Mouse (Mus musculus): ENCODE data around the gene Ipcef1. TPM values are rescaled to one million over a fixed set of nuclear protein-coding genes. Genes with fewer than 3 reads are reported as not detected.
"Not testable (repeated sequence)": the region's sequence is repeated elsewhere in the genome, so short reads cannot be mapped to it uniquely, and the experiment has no call there.

Ipcef1 gene
- total RNA-seq, 2 experiments from 2014 or later: 16.2 to 19.1 TPM

DNA sequence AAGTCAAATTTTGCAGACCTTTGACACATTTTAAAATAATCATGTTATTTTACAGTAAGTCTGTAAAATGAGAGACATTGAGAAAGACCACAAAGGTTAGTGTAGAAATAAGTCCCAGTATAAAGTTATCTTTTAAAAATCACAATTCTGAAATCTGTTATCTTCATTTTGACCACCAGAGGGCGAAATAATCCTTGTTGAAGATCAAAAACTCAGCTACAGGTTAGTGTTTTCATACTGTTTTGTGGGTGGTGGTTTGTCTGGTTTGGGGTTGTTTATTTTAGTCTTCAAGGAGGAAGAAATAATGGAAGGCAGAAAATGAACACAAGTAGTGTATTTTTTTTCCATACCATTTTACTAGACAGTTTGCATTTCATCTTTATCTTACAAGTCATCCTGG, 166.8 kb downstream of the Ipcef1 start:
- DNase-seq: no peak

DNA sequence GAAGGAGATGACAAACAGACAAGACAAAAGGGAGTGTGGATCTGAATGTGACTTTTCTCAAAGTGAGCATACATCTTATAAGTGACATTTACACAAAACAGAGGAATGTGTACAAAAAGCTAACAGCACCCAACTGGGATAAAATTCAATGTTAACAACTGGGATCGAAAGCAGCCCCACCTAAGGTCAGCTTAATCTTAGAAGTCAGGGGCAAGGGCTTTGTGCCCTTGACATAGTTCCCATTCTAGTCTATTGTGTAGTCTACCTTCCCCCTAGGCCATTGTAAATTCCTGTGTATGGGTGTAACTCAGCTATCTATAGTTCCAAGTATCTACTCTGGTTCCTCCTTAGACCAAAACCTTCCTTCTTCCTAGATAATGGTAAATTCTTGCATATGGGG, 170.2 kb downstream of the Ipcef1 start:
- DNase-seq: not testable (repeated sequence)

DNA sequence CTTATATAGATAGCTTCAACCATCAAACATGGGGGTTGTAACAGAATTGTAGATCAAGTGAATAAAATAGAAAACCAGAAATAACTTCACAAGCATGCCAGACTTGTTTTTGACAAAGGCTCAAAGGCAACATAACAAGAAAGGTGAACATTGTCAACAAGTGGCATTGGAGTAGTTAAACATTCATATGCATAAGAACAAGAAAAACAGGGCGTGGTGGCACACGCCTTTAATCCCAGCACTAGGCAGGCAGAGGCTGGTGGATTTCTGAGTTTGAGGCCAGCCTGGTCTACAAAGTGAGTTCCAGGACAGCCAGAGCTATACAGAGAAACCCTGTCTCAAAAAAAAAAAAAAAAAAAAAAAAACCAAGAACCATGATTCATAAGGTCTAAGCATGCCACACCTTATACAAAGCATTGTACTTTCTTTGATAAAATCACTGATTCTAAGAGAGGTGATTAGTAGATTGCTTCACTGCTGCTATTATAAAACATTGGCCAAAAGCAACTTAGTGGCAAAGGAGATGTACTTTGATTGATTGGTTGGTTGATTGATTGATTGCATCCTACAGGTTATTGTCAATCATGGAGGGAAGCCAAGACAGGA, 173.9 kb downstream of the Ipcef1 start:
- DNase-seq: no peak

DNA sequence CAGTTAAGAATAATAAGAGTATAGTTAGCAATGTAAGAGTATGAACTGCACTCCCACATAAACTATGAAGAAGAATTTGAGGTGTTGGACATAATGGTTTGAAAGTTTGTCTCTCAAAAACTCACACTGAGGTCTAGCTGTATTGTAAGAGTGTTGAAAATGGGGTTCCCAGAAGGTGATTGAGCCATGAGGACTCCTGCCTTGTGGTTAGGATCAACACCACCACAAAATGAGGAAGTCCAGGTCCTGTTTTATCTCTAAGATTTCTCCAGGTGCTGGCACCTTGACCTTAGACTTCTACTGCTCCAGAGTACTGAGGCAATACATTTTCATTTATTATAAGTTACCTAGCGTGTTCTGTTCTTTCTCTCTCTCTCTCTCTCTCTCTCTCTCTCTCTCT, 178.4 kb downstream of the Ipcef1 start:
- no peak for DNase-seq

DNA sequence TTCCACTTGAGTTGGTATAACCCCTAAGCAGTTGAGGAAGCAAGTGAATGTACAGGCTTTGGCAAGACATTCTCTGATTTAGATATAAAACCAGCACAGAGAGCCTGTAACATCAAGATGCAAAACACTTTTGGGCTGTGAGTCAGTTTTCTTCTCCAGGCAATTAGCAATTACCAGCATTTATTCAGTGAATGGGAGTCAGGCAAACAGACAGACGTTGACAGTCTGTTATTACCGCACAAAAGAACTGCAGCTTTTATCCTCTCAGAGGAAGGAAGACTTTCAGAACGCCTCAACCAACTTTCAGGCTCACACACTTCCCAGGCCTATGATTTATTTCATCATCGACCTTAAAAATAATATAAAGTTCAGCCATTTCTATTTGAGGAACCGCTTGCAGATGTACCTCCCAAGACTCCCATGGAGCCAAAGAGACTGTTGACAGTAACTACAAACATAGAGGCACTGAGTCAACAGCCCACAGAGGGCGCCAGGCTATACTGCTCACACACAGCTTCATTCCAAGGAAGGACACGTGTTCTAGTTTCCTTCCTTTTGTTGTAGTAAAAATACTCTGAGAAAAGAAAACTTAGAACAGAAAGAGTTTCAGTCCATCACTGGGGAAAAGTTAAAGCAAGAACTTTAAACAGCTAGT, 180.7 kb downstream of the Ipcef1 start:
- DNase-seq: no peak

DNA sequence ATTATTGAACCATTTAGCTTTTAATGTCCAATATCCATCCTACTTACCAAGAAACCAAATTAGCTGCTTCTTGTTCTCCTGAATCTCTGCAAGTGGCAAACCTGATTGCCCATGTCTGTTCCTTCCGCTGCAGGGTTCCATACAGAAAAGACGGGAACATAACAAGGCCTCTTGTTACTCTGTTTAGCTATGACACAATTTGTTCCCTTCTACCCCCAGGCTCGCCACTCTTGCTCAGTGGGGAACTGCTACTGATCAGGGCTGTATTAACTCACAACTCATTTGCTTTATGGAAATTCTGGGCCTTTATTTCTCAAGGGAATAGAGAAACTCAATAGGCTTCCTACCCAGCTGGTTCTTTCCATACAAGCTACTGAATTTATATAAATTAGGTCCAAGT, 196.5 kb downstream of the Ipcef1 start:
- no peak for DNase-seq

DNA sequence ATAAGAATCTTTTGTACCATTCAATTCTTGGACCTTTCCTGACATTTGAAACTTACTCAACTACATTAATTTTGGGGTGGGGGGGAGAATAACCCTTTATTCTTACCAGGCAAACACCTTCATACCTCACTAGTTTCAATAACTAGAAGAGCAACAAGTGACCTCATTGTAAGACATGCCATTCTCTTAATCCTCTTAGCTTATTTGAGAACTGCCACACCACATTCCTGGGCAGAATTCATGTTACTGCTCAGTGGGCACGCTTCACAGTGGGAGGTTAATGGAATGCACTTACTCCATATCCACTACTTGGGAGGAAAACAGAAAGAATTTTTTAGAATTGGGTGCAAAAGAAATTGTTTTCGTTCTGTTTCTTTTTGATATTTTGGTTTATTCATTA, 203.4 kb downstream of the Ipcef1 start:
- no peak for DNase-seq

DNA sequence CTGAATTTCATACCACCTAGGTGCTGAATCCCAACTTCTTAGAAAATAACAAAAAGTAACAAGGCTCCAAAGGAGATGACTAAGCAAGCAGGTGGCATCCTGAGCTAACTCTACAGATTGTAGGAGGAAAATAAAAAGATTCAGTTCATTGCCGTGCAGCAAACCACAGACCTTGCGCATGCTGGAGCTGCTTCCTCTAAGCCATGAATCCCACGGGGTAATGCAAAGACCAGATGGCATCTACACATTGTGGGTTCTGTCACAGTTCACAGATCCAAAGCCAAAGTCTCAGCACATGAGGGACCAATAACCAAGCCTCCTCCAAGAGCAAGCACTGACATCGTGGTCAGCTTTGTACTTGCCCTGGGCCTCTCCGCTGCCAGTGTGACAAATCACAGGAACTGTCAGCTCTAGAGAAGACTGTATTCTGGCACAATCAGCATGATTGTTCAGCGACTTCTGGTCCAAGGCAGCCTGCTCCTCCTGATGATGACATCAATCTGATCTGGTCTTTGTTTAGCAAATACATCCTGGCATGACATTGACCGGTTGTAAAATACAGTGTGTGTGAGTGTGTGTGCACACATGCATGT, 204.0 kb downstream of the Ipcef1 start:
- no peak for DNase-seq

DNA sequence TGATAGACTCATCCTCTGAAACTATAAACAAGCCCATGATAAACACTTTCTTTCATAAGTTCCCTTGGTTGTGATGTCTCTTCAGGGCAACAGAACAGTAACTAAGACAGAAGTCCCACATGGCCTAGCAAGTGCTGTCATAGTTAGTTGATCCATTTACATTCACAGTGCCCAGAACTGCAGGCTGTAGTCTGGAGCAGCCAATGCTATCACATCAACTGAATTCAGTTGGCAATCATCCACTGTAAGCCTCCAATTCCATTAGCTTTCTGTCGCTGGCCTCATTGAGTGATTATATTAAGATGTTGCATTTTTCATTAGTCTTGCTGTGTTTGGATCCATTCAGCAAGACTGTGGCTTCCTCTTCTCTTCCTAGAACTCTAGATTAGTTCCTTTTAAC, 206.0 kb downstream of the Ipcef1 start:
- DNase-seq: no peak

DNA sequence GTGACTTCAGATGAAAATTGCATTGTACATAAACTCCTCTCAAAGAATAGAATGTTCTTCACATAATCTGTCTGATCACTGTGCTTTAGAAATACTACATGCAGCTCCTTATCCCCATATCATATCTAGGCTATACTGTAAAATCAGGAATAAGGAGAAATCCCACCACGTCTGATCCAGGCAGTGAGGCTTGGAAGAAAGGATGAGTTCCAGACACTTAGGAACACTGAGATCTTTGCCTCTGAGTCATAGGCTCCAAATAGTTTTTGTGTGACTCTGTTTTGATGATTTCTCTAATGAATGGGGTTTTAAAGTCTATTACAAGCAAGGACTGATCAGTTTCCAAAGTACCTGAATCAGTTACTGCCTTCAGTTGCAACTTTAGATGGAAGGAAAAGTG, 210.1 kb downstream of the Ipcef1 start:
- no peak for DNase-seq

Other genes with a start within 250 kb of the Ipcef1 start
- 1 to 10 TPM; 5.3 to 7.2 TPM for gene Cnksr3, start 159.8 kb upstream of the Ipcef1 start, total RNA-seq (2021)

All from layer of hippocampus, postnatal 36 days (tissue).